Mouse (Mus musculus) small intestine, adult 2 months (tissue): ENCODE results near the gene Aqp8.

Experiments
- CTCF ChIP-seq: fragments of 200-500 bp; IDR thresholded peaks from 2 replicates; pipeline ENCODE4 v1.5.1; 2012; ENCODE audit warnings: low read depth, mild to moderate bottlenecking, control low read depth, inconsistent platforms, low read length, moderate library complexity, mixed read lengths; ENCODE audit not compliant: insufficient replicate concordance, insufficient read length; ENCODE audit errors: extremely low read depth
- POLR2A ChIP-seq: fragments of 200-500 bp; IDR thresholded peaks from 2 replicates; pipeline ENCODE4 v1.6.1; 2012; ENCODE audit warnings: low read depth, mild to moderate bottlenecking, control low read depth, inconsistent platforms, low read length, moderate library complexity

DNA sequence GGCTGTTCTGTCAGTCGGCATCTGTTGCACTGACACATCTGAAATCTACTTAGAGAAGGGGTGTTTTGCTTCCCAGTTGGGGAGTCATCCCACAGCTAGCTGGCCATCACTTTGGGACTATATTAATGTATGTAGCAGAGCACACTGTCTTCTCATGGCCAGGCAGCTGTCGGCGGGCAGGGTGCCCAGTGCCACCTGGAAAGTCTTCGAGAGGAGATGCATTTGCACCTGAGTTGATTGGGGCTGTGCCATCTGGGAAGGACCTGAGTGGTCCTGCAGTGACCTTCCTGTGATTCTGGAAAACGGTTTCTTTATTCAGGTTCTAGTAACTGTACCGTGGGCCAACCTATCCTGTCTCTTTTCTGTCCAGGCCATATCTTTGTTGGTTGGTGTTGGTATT lies 37.8 kb upstream of the Aqp8 start:
- TF ChIP-seq CTCF (no peak), POLR2A (no peak)
